Mouse (Mus musculus) liver, postnatal 0 days (tissue): ENCODE results near the gene 1110032A03Rik. TPM values are rescaled to one million over a fixed set of nuclear protein-coding genes. Genes with fewer than 3 reads are reported as not detected.
A peak's percentile ranks its signal among the peaks of the same experiment; 100 is the strongest.

ENCODE experiments used
- ATAC-seq: fragments of 200-750 bp; cut with Nextera tagmentation; 2 replicates; pipeline ENCODE4 v1.8.0; 2017; ENCODE audit warnings: mild to moderate bottlenecking, moderate library complexity
- DNase-seq: peaks from one replicate; pipeline ENCODE4 v3.0.0-alpha.2; 2016
- H3K27ac ChIP-seq: fragments of 300-500 bp; sonication (generic); 2 replicates; pipeline ENCODE4 v1.5.1; 2014; ENCODE audit warnings: antibody characterized with exemption, moderate library complexity, mild to moderate bottlenecking, low read depth
- H3K27me3 ChIP-seq: fragments of 300-500 bp; sonication (generic); 2 replicates; pipeline ENCODE4 v1.6.1; 2014; ENCODE audit warnings: low read length, control low read depth, mixed read lengths; ENCODE audit not compliant: insufficient read depth
- H3K36me3 ChIP-seq: fragments of 300-500 bp; sonication (generic); replicated peaks from 2 replicates; pipeline ENCODE4 v1.6.1; 2014; ENCODE audit warnings: mild to moderate bottlenecking, control low read depth, low read length, moderate library complexity, mixed read lengths; ENCODE audit not compliant: insufficient read depth
- H3K4me1 ChIP-seq: fragments of 300-500 bp; sonication (generic); 2 replicates; pipeline ENCODE4 v1.6.1; 2014; ENCODE audit warnings: antibody characterized with exemption, mild to moderate bottlenecking, control low read depth; ENCODE audit not compliant: insufficient read depth
- H3K4me2 ChIP-seq: fragments of 300-500 bp; sonication (generic); 2 replicates; pipeline ENCODE4 v1.6.1; 2014; ENCODE audit warnings: low read depth, mild to moderate bottlenecking, low read length, moderate library complexity, mixed read lengths
- H3K4me3 ChIP-seq: fragments of 300-500 bp; sonication (generic); 2 replicates; pipeline ENCODE4 v1.5.1; 2014; ENCODE audit warnings: low read depth, low read length
- H3K9ac ChIP-seq: fragments of 300-500 bp; sonication (generic); replicated peaks from 2 replicates; pipeline ENCODE4 v1.6.1; 2014; ENCODE audit warnings: mild to moderate bottlenecking, moderate library complexity
- H3K9me3 ChIP-seq: fragments of 300-500 bp; sonication (generic); 2 replicates; pipeline ENCODE4 v1.6.1; 2016; ENCODE audit warnings: mild to moderate bottlenecking, control low read depth, low read length, mixed read lengths
- CTCF ChIP-seq: sonication (generic); IDR thresholded peaks from 2 replicates; pipeline ENCODE4 v1.5.1; 2016; ENCODE audit warnings: antibody characterized with exemption, low read depth
- EP300 ChIP-seq: IDR thresholded peaks from 2 replicates; pipeline ENCODE4 v1.6.1; 2016; ENCODE audit warnings: antibody characterized with exemption, low read depth, mild to moderate bottlenecking
- WGBS: fragments of 180-500 bp; shearing (Covaris S2); extraction: QIAGEN DNeasy Blood & Tissue Kit; methylation state at CpG from one replicate; pipeline ENCODE4 v1.1.7; 2014; ENCODE audit not compliant: insufficient replicate concordance; 5-methylcytosine and 5-hydroxymethylcytosine counted together
- polyA plus RNA-seq: library from polyadenylated mRNA; unstranded; fragments of >200 nt; fragmentation: Nextera tagmentation; extraction: Ambion mirVana; gene quantifications from 2 replicates; pipeline ENCODE4 v1.2.1, GENCODE M21; 2015

1110032A03Rik gene
- polyA plus RNA-seq, 1 experiment from 2014 or later: 34.6 TPM

DNA sequence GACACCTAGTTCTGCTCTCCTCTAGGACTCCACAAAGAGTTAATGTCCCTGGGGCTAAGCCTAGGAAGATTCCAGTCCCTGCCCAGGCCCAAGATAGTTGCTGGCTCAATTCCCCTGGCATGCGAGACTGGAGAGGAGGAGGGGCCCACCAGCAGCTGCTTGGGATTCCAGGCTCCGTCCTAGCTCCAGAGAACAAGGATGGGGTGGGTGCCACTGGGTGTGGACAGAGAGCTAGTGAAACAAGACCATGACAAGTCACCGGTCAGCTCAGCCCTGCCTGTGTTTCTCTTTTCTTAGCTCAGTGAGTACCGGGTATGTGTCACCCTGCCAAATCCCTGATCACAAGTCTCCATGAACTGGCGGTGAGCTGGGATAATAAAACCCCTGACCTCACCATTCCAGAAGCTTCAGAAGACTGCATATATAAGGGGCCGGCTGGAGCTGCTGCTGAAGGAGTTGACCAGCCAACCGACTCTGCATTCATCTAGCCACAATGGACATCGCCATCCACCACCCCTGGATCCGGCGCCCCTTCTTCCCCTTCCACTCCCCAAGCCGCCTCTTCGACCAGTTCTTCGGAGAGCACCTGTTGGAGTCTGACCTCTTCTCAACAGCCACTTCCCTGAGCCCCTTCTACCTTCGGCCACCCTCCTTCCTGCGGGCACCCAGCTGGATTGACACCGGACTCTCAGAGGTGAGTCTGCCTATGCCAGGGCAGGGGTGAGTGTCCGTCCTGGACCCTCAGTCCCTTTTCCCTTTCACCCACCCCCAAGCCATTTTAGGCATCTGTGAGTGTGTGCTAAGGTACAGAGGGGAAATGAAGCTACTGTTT lies 22.3 kb downstream of the 1110032A03Rik start:
- Histone ChIP-seq H3K4me3 (no peak overlapping the region), H3K36me3 (no peaks in the 10 kb centered on the region), H3K4me2 (0 out of 2 replicates have a peak overlapping the region, but pooled peaks have one; percentile 0), H3K4me1 (no peaks in the 10 kb centered on the region), H3K27me3 (no peaks in the 10 kb centered on the region), H3K9ac (no peak overlapping the region), H3K27ac (0 out of 2 replicates have a peak overlapping the region, but pooled peaks have one; percentile 35), H3K9me3 (no peaks in the 10 kb centered on the region)
- ATAC-seq: no peak
- no peak for DNase-seq
- no peak for TF ChIP-seq EP300
- no peak for TF ChIP-seq CTCF
- WGBS: 78% methylated on average over 17 of the region's 17 CpGs

DNA sequence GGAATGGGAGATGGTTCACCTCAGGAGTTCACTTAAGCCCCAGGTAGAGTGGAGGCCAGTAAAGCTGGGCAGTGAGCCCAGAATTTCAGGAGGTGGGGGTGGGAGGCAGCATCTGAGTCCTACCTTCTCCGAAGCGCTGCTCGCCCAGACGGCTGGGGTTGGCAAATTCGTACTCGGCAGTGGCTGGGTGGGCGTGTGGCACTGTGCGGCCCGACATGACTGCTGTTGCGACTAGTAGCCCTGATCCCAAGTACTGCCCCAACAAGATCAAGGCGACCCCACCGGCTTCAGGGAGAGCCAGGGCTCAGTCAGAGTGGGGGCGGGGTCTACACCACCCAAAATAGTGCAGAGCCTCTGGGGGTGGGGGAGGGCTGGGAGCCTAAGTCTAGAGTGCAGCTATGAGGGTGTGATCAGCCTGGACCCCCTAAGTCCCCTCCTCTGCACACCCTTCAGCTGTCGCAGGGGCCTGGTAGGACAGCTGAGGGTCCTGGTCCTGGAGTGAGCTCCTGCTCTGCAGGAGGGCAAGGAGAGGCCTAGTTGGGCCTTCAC lies 23.2 kb downstream of the 1110032A03Rik start, which contains the start of gene Hspb2:
Gene Hspb2 (minus strand): TSS at position 301 of the 549 bp plus-strand sequence.
- H3K27ac ChIP-seq: peak within 1 kb of the TSS; percentile 35; the same call in 1 of the 2 replicates
- TF ChIP-seq EP300: no peak
- TF ChIP-seq CTCF: no peak
- 76% methylated on average over 14 of the region's 14 CpGs for WGBS
- no peak for DNase-seq
- no peak for ATAC-seq
- 0 out of 2 replicates have a peak within 1 kb of the TSS, but pooled peaks have one; percentile 13 for H3K4me2 ChIP-seq
- no peak within 1 kb of the TSS for H3K9ac ChIP-seq
- H3K4me1 ChIP-seq: no peaks in the 10 kb centered on the region
- H3K27me3 ChIP-seq: no peaks in the 10 kb centered on the region
- no peaks in the 10 kb centered on the region for H3K36me3 ChIP-seq
- H3K4me3 ChIP-seq: no peak within 1 kb of the TSS
- H3K9me3 ChIP-seq: no peaks in the 10 kb centered on the region

DNA sequence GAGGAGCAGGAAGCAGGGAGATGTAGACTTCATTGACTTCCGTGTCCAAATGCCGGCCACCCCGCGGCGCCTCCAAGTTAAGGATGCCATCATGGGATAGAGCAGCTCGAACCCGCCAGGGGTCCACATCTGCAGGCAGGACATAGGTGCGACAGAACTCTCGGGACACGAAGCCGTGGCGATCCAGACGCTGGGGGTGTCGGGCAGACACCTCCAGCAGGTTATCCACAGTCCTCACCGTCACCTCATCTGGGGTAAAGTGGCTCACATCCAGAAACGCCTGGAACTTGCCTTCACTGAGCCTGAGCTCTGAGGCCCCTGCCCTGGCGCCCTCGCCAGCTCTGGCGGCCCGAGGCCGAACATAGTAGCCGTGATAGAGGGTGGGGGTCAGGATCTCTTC lies 24.0 kb downstream of the 1110032A03Rik start, which contains the start of gene Cryab:
Gene Cryab (plus strand): TSS at position 3 of the 400 bp plus-strand sequence.
- ATAC-seq: no peak
- peak within 1 kb of the TSS; percentile 35; the same call in 1 of the 2 replicates for H3K27ac ChIP-seq

DNA sequence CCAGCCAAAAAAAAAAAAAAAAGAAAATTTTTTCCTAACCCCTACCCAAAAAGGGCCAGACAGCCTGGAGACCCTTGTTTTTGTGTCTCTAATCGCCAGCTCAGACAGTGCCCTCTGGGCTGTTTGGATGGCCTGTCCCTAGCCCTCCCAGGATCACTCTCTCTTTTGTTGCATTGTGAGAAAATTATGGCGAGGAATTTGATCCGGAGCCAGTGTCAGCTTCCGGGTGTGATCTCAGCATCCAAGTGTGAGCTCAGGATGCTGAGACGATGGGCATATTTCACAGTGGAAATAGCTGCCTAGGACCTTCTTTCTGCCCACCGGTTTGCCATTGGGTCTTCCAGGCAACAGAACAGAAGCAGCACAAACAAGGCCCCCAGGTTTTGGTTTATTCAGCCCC lies 24.6 kb downstream of the 1110032A03Rik start:
- H3K36me3 ChIP-seq: no peaks in the 10 kb centered on the region
- DNase-seq (no peak), ATAC-seq (no peak)
- no peak overlapping the region for H3K9ac ChIP-seq
- no peaks in the 10 kb centered on the region for H3K27me3 ChIP-seq
- no peak overlapping the region for H3K4me3 ChIP-seq
- no peak overlapping the region for H3K4me2 ChIP-seq
- no peak for TF ChIP-seq CTCF
- no peak for TF ChIP-seq EP300
- no peak overlapping the region for H3K27ac ChIP-seq
- H3K4me1 ChIP-seq: no peaks in the 10 kb centered on the region
- WGBS: 75% methylated on average over 6 of the region's 6 CpGs
- H3K9me3 ChIP-seq: no peaks in the 10 kb centered on the region

More for the DNA sequence above, 24.0 kb downstream of the 1110032A03Rik start, which contains the start of gene Cryab:
- no peaks in the 10 kb centered on the region for H3K27me3 ChIP-seq
- no peaks in the 10 kb centered on the region for H3K36me3 ChIP-seq
- WGBS: 71% methylated on average over 22 of the region's 22 CpGs
- H3K4me2 ChIP-seq: 0 out of 2 replicates have a peak within 1 kb of the TSS, but pooled peaks have one; percentile 13
- TF ChIP-seq CTCF (no peak), EP300 (no peak)
- H3K4me1 ChIP-seq: no peaks in the 10 kb centered on the region
- no peak within 1 kb of the TSS for H3K4me3 ChIP-seq
- H3K9ac ChIP-seq: no peak within 1 kb of the TSS
- H3K9me3 ChIP-seq: no peaks in the 10 kb centered on the region
- no peak for DNase-seq

DNA sequence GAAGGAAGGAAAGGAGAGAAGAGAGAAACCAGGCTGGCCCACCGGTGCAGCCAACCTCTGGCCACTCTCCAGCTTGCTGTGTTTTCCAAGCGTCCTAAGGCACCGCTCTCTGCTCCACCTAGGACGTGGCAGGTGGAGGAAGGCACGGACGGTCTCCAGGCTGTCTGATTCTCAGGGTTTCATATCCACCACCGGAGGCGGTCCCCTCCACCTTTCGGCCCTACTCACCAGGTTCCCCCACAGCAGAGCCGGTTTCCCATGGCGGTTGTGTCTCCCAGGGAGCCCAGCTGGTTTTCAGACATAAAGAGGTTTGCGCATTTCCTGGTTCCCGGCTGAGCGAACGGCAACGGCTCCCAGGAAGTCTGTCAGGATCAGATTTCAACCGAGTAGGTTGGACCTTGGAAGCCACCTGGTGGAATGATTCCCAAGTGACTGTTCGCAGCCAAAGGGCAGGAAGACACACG lies 29.1 kb downstream of the 1110032A03Rik start, which contains the start of gene 2310030G06Rik:
Gene 2310030G06Rik (minus strand): TSS at position 323 of the 464 bp plus-strand sequence.
- TF ChIP-seq EP300: no peak
- TF ChIP-seq CTCF: peak; percentile 47
- peak; percentile 82 for ATAC-seq
- peak; percentile 60 for DNase-seq
- Histone ChIP-seq H3K9me3 (no peaks in the 10 kb centered on the region), H3K27ac (peak within 1 kb of the TSS; percentile 85), H3K4me1 (no peaks in the 10 kb centered on the region), H3K4me3 (peak within 1 kb of the TSS; percentile 46), H3K4me2 (peak within 1 kb of the TSS; percentile 53), H3K36me3 (no peaks in the 10 kb centered on the region), H3K27me3 (no peaks in the 10 kb centered on the region), H3K9ac (peak within 1 kb of the TSS; percentile 61)
- 9% methylated on average over 19 of the region's 19 CpGs for WGBS

DNA sequence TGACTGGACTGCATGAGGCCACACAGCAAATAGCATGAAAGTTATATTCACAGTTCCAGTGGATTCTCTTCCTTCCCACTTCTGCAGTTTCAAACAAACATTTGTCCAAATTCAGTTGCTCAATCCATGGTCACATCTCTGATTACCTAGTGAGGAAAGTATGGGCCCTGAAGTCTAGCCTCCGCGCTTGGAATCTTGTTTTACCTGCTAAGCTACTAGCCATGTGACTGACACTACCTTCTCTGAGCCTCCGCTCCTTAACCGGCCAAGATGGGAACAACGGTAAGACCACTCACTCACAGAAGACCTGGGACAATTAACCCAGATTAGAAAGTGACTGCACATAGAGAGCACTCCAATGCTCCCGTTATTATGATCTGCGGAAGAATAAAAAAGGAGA lies 29.5 kb downstream of the 1110032A03Rik start:
- Histone ChIP-seq H3K27me3 (no peaks in the 10 kb centered on the region), H3K9me3 (no peaks in the 10 kb centered on the region), H3K36me3 (no peaks in the 10 kb centered on the region; the same call in 1 of the 2 replicates), H3K27ac (peak overlapping the region; percentile 85), H3K9ac (peak overlapping the region; percentile 61), H3K4me3 (peak overlapping the region; percentile 46), H3K4me1 (no peaks in the 10 kb centered on the region), H3K4me2 (peak overlapping the region; percentile 53)
- no peak for TF ChIP-seq EP300
- no peak for TF ChIP-seq CTCF
- ATAC-seq: peak; percentile 73
- 26% methylated on average over 7 of the region's 7 CpGs for whole genome bisulfite sequencing
- DNase-seq: no peak
